In the genomic region with DNA sequence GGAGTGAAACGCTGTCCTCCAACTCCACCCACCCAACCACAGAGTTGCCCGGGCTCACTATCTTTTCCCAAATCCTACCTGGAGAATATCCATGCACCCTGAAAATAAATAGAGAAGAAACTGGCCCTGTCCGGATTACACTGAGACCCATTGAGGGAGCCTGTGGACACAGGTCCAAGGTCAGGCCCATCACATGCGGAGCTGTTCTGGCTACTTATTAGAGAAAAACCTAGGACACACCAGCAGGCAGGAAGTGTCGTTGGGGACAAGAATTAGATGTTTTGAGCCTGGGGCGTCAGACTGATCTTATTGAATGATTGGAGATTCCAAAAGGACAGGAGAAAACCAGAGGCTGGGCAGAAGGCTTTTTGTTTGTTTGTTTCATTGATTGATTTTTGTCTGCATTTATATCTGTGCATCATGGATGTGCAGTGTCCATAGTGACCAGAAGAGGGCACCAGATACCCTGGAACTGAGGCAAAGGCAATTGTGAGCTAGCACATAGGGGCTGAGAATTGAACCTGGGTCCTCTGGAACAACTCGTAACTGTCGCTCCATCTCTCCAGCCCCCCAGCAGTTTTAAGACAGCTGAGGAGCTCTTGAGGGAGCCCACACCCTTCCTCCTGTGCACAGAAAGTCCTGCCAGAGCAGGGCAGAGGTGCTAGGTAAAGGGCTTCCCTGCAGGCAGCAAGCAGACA, we compare ENCODE assay signal across 9 mouse cellular contexts. TPM values are rescaled to one million over a fixed set of nuclear protein-coding genes. Genes with fewer than 3 reads are reported as not detected.
DNase-seq lines count a peak whose midpoint lies in the region; ATAC-seq and TF ChIP-seq lines count a peak whose summit lies in the region.
"Had no signal": no experiment of that assay in that cellular context is flagged by ENCODE, and none has a peak within 500 bp of the region (broad histone marks: within the 10 kb centered on the region; RNA-seq: fewer than 3 reads in every experiment).

No protein-coding gene starts in this region.

- 0 out of 2 replicates have a peak, but pooled peaks cover 2% of the 10 kb centered on the region for H3K9me3 ChIP-seq in liver, embryonic 11.5 days (ENCODE audit: control insufficient read depth, low read length)
- no peaks in the 10 kb centered on the region for H3K9me3 ChIP-seq in kidney, embryonic 16.5 days (ENCODE audit: low read length)
- H3K9me3 ChIP-seq in midbrain, embryonic 14.5 days (ENCODE audit: control insufficient read depth, low read length) = no peaks in the 10 kb centered on the region
- H3K9me3 ChIP-seq: heart, embryonic 13.5 days had no signal

- H3K4me3 ChIP-seq in liver, adult 2 months (ENCODE audit: insufficient read depth, low read depth, low read length) = no peak overlapping the region
- no peak overlapping the region for H3K4me3 ChIP-seq in liver, embryonic 11.5 days (ENCODE audit: low read depth, low read length)
- no peak overlapping the region for H3K4me3 ChIP-seq in kidney, embryonic 16.5 days (ENCODE audit: low read length)
- no peak overlapping the region for H3K4me3 ChIP-seq in midbrain, embryonic 14.5 days (replicated peaks; ENCODE audit: low read depth, low read length)
- H3K4me3 ChIP-seq: heart, embryonic 13.5 days had no signal

- WGBS in liver, adult 2 months = 36% methylated on average over 8 of the region's 8 CpGs
- WGBS in liver, embryonic 11.5 days = 61% methylated on average over 8 of the region's 8 CpGs
- 82% methylated on average over 8 of the region's 8 CpGs for whole genome bisulfite sequencing in kidney, embryonic 16.5 days
- 76% methylated on average over 8 of the region's 8 CpGs for WGBS in midbrain, embryonic 14.5 days

- H3K36me3 ChIP-seq in liver, adult 2 months (ENCODE audit: control insufficient read depth, insufficient read depth, low read length) = no peaks in the 10 kb centered on the region
- H3K36me3 ChIP-seq in liver, embryonic 11.5 days (ENCODE audit: control insufficient read depth, insufficient read depth, low read length) = no peaks in the 10 kb centered on the region
- H3K36me3 ChIP-seq in kidney, embryonic 16.5 days (ENCODE audit: insufficient read depth, low read length) = no peaks in the 10 kb centered on the region
- no peaks in the 10 kb centered on the region for H3K36me3 ChIP-seq in midbrain, embryonic 14.5 days (ENCODE audit: control insufficient read depth, insufficient read depth, low read length)
- H3K36me3 ChIP-seq: heart, embryonic 13.5 days had no signal

- no peak for TF ChIP-seq POLR2A in liver, adult 2 months (IDR thresholded peaks at IDR 0.05; ENCODE audit: extremely low read depth, insufficient read depth, low read length)

- H3K9ac ChIP-seq in liver, adult 2 months (ENCODE audit: low read depth, low read length) = peak overlapping the region; percentile 22; the same call in 1 of the 2 replicates
- no peak overlapping the region for H3K9ac ChIP-seq in liver, embryonic 11.5 days (ENCODE audit: low read depth, low read length)
- H3K9ac ChIP-seq in kidney, embryonic 16.5 days (replicated peaks; ENCODE audit: low read length) = no peak overlapping the region
- no peak overlapping the region for H3K9ac ChIP-seq in midbrain, embryonic 14.5 days (replicated peaks; ENCODE audit: low read length)
- H3K9ac ChIP-seq: heart, embryonic 13.5 days had no signal

- peak; percentile 38 for DNase-seq in adrenal gland, adult 2 months
- DNase-seq in adrenal gland, adult 8-10 months = no peak
- DNase-seq in liver, adult 2 months (ENCODE audit: extremely low read depth, low read depth, low spot score) = peak; percentile 80
- DNase-seq in liver, embryonic 11.5 days (ENCODE audit: low spot score) = no peak
- peak; percentile 40 to 60 for DNase-seq in cerebellum, postnatal 36 days
- DNase-seq in midbrain, embryonic 14.5 days = peak; percentile 52
- DNase-seq in thymus, postnatal 4 days = peak; percentile 67

- H3K4me1 ChIP-seq in liver, adult 2 months (ENCODE audit: control insufficient read depth, insufficient read depth, low read length) = peaks cover 15% of the 10 kb centered on the region
- H3K4me1 ChIP-seq in liver, embryonic 11.5 days (replicated peaks; ENCODE audit: control insufficient read depth, insufficient read depth, low read length) = no peaks in the 10 kb centered on the region; the same call in 1 of the 2 replicates
- peaks cover 44% of the 10 kb centered on the region for H3K4me1 ChIP-seq in kidney, embryonic 16.5 days (ENCODE audit: insufficient read depth, low read length)
- peaks cover 17% of the 10 kb centered on the region; the same call in 1 of the 2 replicates for H3K4me1 ChIP-seq in midbrain, embryonic 14.5 days (ENCODE audit: control insufficient read depth, insufficient read depth, low read length)

- no peaks in the 10 kb centered on the region for H3K79me2 ChIP-seq in liver, adult 2 months (ENCODE audit: control insufficient read depth, insufficient read depth, low read length)

- ATAC-seq in liver, embryonic 11.5 days (replicated peaks; ENCODE audit: low FRiP score) = no peak
- ATAC-seq in kidney, embryonic 16.5 days (ENCODE audit: low FRiP score, low TSS enrichment) = no peak
- ATAC-seq in midbrain, embryonic 14.5 days (ENCODE audit: low FRiP score, low TSS enrichment) = no peak

- no peaks in the 10 kb centered on the region for H3K27me3 ChIP-seq in liver, adult 2 months (ENCODE audit: control insufficient read depth, insufficient read depth, low read length)
- H3K27me3 ChIP-seq in liver, embryonic 11.5 days (replicated peaks; ENCODE audit: control insufficient read depth, insufficient read depth, low read length) = peaks cover 20% of the 10 kb centered on the region
- no peaks in the 10 kb centered on the region for H3K27me3 ChIP-seq in kidney, embryonic 16.5 days (ENCODE audit: insufficient read depth, low read length)
- H3K27me3 ChIP-seq in midbrain, embryonic 14.5 days (ENCODE audit: control insufficient read depth, insufficient read depth, low read length) = peaks cover 6% of the 10 kb centered on the region; the same call in 1 of the 2 replicates

- TF ChIP-seq CTCF in liver, adult 2 months (IDR thresholded peaks at IDR 0.05; ENCODE audit: low read depth, low read length) = peak; percentile 74

- H3K27ac ChIP-seq in liver, adult 2 months (replicated peaks; ENCODE audit: insufficient read depth, low read depth, low read length) = peak overlapping the region; percentile 65
- no peak overlapping the region for H3K27ac ChIP-seq in liver, embryonic 11.5 days (ENCODE audit: low read depth, low read length)
- H3K27ac ChIP-seq in kidney, embryonic 16.5 days (ENCODE audit: low read length) = peak overlapping the region; percentile 73
- H3K27ac ChIP-seq in midbrain, embryonic 14.5 days (replicated peaks; ENCODE audit: low read depth, low read length) = peak overlapping the region; percentile 78

- H3K4me2 ChIP-seq in liver, embryonic 11.5 days = no peak overlapping the region
- H3K4me2 ChIP-seq in kidney, embryonic 16.5 days (replicated peaks; ENCODE audit: low read depth, low read length) = no peak overlapping the region
- H3K4me2 ChIP-seq in midbrain, embryonic 14.5 days (ENCODE audit: low read length) = no peak overlapping the region
- H3K4me2 ChIP-seq: heart, embryonic 13.5 days had no signal

RNA-seq across cellular contexts. Expression of a gene that starts 30.5 kb away (rescaled TPM):
- total RNA-seq in adrenal gland, adult 2 months (2021) = 1 to 10 TPM in 1 of 2 experiments, under 1 TPM in 1; 0.86 to 1.2 TPM
- 1.0 and 1.1 TPM in 2 replicates for polyA plus RNA-seq in adrenal gland, adult 2 months (2012; rRNA removed)
- total RNA-seq in adrenal gland, adult 8-10 months (2022) = 1 to 10 TPM in 2 of 4 experiments, under 1 TPM in 2; 0.65 to 1.1 (median 0.85) TPM
- total RNA-seq in liver, adult 2 months (2014; rRNA removed) = 0.07 and 0.09 TPM in 2 replicates
- 0.06 and 0.12 TPM in 2 replicates for polyA plus RNA-seq in liver, adult 2 months (2012; rRNA removed)
- polyA plus RNA-seq in liver, embryonic 11.5 days (2014; fragmentation: Nextera tagmentation; extraction: Ambion mirVana) = 1.2 and 2.2 TPM in 2 replicates
- 21.2 and 22.5 TPM in 2 replicates for polyA plus RNA-seq in kidney, embryonic 16.5 days (2015; fragmentation: Nextera tagmentation; extraction: Ambion mirVana)
- 38.0 and 43.1 TPM in 2 replicates for polyA plus RNA-seq in midbrain, embryonic 14.5 days (2014; fragmentation: Nextera tagmentation; extraction: Ambion mirVana)

Comparison
In these comparisons a context has a peak if more than half of its experiments do, and no peak if none do; other contexts are left out.
1. DNase-seq: peak in adrenal gland, adult 2 months (single experiment), liver, adult 2 months (single experiment), cerebellum, postnatal 36 days (2 of 2), midbrain, embryonic 14.5 days (single experiment) and thymus, postnatal 4 days (single experiment); none in adrenal gland, adult 8-10 months (single experiment) and liver, embryonic 11.5 days (single experiment).